Mouse (Mus musculus): ENCODE measurements around the gene Cant1.
"Not testable (repeated sequence)": the region's sequence is repeated elsewhere in the genome, so short reads cannot be mapped to it uniquely, and the experiment has no call there.

Gene Cant1

DNA sequence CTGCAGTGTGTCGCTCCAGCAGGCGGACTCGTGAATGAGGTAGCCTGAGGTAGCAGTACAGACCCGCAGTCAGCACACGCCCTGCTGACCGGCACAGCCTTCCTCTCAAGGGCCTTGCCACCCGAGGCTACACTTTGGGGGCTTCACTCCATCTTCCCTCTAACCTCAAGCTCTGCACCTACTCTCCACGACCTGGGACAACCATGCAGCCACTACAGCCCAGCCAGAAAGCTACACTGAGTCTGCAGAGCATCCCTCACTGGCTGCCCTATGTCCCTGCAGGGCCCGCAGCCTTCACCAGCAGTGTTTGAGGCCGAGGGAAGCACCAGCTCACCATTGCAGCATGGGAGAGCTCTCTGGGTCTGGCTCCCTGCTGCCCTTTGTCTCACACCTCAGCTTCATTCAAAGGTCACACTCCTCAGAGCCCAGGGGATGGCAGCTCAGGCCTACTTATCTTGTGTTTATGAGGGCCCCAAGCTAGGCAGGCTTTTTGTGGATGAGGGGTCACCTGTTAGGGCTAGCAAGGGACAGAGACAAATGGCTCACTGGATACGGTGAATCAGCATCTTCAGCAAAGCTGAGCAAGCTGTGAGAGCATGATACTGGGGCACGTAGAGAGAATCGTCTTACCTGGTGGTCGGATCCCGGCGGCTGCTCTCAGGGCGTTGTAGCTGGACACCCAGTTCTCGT is 10.7 kb downstream of the Cant1 start:
- no peak for DNase-seq (ENCODE audit: low read depth, low spot score)

DNA sequence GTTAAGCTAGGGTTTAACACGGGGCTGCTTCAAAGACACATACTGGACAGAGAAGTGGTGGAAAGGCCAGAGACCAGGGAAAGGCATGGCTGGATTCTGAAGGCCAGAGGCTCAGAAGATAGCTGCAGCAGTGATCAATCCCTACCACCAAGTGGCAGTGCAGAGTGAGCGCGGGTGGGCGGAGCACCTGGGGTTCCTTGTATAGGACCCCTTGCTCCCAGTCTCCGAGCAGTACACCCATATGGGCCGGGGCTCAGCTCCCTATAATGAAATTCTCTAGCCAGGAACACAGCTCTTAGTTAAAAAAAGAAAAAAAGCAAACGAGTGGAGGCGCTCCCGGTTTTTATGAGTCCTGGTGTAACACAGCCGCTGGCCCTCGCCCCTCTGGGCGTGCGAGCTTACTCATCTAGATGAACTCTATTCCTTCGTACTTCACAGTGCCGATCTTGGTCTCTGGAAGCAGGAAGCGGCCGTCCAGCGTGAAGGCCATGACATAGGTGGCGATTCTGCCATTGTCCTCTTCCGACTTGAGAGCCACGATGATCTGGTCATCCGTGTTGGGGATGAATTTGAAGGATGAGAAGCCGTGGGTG is 11.5 kb downstream of the Cant1 start:
- DNase-seq (ENCODE audit: low read depth, low spot score), result peak; percentile 53

DNA sequence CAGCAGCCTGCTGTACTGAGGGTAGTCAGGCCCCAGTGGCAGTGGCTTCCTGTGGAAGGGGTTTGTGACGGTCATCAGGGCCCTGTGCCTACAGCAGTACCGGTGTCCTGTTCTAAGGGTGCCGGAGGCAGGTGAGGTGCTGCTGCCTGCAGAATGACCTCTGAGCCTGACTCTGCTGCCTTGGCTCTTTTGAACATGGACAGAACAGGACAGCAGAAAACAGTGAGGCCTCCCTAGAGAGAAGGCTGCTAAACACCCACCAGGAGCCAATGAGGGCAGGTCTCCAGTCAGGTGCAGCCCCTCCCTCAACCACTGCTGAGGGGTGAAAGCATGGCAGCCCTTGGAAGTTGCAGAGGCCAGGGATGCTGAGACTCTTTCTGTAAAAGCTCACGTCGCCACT is 12.4 kb downstream of the Cant1 start:
- DNase-seq (ENCODE audit: low read depth, low spot score), result no peak

DNA sequence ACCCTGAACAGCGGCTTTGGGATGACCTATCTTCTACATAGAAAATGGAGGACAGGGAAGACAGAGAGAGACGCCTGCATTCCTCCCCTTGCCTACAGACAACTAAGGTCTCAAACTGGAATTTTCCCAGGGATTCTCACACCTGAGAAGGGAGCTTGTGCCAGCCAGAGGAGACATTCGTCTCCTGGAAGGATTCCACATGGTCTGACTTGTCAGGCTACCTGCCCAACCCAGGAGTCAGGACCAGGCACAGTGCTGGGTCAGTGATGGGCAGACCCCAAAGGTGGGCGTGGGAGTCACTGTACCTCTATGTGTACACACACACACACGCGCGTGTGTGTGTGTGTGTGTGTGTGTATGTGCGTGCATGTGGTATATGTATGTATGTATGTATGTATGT is 13.6 kb downstream of the Cant1 start:
- DNase-seq (ENCODE audit: low read depth, low spot score), result no peak

DNA sequence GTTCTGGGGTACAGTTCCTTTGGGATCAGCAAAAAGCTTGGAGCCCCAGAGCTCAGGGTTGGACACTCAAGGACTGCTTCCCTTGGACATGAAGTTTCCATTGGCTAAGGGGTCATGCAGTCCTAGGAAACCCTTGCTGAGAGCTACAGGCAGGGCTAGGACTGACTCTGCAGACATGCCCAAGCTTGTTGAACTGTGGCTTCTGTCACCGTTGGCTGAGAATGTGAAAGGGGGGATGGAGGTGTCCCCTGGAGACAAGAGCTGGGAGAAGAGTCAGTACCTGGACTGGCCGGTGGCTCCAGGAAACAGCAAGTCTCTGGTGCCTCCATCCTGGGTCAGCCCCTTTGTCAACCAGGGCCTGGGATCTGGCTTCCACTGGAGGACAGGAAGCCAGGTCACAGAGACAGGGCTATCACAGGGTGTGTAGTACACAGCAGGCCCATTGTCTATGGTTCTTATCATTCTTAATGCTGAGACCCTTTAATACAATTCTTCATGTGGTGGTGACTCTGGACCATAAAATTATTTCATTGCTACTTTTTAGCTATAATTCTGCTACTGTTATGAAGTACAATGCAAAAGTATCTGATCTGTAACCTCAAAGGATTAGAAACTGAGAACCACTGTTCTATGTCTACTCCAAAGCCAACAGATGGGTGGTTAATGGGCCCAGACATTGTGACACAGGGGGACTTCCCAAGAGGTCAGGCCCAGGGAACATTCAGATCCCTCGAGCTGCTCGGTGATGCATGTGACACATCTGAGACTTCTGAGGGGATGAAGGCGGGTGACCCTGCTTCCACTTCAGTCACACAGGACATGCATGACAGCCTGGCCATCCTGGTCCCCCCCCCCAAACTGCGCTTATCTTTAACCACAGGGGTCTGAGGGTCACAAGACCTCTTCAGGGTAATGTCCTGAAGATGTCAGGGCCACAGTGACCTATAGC is 14.7 kb downstream of the Cant1 start:
- DNase-seq (ENCODE audit: low read depth, low spot score), result no peak

DNA sequence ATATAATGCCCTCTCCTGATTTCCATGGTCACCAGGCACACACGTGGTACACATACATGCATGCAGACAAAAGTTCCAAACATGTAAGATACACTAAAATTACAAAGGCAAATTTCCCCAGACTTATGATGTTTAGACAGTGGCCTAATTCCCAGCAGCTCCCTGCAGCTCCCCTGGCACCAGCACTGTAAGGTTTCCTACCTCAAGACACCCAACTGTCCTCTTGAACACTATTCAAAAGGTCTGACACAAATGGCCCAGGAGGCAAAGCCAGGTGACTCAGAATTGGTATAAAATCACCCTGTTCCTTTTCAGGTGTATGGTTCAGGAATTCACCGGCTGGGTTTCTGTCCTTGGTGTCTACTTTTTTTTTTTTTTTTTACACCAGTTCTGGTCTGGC is 15.7 kb downstream of the Cant1 start:
- DNase-seq (ENCODE audit: low read depth, low spot score), result no peak

DNA sequence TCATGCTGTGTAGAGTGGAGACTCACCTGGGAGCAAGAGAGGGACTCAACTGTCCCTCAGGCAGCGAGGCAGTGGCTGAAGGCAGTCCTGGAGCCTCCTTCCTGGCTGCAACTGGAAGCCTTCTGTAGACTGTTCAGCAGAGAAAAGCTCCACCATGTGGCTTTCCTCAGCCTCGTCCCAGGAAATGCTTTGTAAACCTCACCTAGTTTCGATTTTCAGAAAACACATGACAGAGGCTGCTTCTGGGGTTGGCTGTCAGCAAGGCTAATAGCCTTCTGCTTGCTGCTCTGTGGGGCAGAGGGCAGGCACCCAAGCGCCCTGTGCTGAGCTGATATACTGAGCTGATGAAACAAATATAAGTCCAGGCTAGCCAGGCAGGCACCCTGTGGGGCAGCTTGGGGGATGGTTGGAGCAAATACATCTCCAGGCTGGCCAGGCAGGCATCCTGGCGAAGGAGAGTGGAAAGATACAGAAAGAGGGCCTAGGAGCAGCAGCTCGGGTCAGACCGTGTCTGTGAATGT is 17.1 kb downstream of the Cant1 start, which contains the start of gene Lgals3bp:
Gene Lgals3bp, minus strand, starts transcription at position 333 of the 521 bp plus-strand sequence.
- no peak for DNase-seq (ENCODE audit: low read depth, low spot score)

DNA sequence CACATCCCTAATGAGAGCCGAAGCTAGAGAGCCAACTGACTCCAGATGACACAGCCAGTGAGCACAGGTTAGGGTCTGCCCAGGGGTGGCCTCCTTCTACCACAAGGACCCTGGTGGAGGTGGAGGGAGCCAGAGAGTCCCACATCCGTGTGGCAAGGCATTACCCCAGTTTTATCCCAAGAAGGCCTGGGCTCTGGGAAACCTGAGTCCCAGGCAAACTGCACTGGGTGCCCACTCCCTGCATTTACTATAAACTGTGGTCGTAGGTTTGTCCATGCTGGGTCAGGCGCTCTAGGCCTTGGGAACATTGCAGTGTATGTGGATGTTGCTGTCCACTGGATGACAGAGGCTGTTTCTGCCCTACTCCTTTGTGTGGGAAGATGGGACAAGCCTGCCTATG is 17.7 kb downstream of the Cant1 start:
- no peak for DNase-seq (ENCODE audit: low read depth, low spot score)

DNA sequence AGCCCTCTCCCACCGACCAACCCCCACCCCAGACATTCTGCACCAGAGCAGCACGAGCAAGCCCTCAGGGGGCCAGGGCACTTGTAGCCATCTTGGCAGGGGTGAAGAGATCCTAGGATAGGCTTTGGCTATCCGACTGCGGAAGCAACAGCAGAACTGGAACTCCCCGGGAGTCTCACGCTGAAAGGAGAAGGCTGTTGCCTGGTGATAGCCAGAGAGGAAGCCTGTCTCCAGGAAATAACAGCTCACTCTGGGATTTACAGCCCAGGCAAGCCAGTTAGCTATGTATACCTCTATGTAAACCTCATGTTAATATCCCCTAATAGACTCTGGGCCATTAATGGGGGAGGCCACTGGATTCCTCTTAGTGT is 18.3 kb downstream of the Cant1 start:
- no peak for DNase-seq (ENCODE audit: low read depth, low spot score)

DNA sequence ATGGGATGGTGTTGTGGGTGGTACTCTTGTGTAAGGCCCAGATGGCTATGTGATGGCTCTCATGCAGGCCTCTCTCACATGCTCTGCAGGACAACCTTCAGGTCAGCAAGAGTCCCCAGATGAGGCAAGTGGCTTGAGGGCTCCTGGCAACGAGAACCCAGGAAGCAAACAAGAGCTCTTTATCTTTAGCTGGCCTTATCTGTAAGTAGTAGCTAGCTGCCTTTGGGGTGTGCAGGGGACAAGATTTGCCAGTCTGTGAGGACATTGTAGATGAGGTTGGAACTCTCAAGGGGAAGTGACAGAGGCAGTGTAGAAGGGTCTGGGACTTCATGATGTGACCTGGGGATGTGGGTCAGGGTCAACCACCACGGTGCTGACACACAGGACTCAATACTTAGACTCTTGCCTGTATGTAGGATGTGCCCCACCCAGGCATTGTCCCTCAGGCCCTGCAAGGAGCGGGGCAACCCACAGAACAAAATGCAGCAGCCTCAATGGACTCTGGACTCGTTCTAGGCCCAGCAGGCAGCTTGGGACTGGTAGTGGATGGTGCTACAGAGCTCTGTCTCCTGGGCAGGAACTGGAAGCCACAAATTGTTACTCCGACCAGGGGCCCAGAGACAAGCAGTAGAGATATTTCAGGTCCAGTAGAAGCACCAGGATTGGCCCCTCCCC is 18.9 kb downstream of the Cant1 start:
- no peak for DNase-seq (ENCODE audit: low read depth, low spot score)

DNA sequence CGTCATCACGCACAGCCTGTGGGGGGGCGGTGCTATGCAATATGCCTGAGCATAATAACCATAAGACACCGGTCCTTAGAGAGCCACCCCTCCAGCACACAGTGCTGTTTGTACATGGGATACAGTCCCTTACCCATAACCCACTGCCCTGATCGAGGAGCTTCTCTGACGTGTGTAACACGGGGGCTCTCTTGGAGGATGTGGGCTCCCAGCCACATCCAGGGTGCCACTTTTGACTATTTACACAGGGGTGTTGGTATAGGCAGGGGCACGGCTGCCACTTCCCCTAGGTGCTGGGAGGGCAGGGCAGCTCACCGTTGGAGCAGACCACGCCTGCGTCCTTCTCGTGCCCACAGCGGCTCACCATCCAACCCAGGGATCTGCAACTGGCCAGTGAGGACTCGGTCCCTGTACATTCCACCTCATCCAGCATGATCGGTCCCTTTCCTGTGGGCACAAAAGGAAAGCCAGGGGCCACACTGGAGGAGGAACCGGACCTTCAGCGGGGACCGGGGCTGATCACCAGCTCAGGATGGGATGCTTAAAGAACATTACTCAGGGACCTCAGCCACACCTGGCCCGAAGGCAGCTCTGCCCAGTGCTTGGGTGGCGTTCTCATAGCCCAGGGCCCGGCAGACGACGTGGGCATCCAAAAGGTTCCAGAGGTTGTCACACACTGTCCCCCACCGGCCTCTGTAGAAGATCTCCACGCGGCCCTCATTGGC is 20.9 kb downstream of the Cant1 start:
- DNase-seq (ENCODE audit: low read depth, low spot score), result no peak

DNA sequence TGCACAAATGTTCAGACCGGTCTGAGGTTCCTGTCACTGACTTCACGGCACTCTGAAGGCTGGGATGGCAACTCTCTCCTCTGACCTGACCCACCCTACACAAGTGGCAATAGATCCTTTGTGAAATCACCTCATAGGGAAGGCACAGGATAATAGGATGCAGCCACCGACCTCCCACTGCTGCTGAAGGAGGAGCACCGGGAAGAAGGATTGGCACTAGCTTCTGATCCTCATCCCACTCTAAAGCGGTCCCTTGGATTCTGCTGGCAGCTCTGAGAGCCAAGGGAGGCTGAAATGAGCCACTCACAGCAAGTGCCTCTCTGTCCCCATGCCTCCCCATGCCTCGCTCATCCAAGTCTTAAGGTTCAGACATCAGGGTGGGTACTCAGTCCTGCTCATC is 24.3 kb downstream of the Cant1 start:
- no peak for DNase-seq (ENCODE audit: low read depth, low spot score)

DNA sequence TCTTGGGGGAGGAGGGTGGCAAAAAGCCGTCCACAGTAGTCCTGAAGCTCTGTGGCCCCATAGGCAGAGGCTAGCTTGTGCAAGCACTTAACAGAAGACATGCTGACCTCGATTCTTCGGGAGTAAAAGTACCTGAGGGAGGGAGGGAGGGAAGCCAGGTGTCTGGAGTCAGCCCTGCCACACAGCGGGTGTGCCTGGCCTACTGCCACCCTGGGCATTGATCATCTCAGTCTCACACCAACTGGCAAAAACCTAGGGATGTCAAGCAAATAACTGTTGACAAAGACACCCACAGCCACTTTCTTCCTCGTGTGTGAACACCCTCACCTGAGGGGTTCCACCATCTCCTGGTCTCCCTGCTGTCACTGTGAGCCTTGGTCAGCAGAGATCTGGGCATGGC is 24.9 kb downstream of the Cant1 start:
- DNase-seq (ENCODE audit: low read depth, low spot score), result no peak

DNA sequence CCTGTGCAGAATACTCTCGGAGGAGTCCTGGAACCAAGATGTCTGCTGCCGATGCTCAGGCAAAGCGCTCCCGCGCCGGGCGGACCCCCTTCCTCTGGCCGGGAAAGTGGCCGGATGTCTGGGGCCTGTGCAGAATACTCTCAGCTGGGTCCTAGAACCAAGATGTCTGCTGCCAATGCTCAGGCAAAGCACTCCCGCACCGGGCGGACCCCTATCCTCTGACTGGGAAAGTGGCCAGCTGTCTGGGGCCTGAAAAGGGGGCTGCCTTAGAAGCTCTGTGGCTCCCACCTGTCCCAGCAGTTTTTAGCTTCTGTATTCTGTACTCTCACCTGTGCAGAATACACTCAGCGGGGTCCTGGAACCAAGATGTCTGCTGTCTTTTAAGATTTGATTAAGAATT is 31.1 kb downstream of the Cant1 start:
- not testable (repeated sequence) for DNase-seq (ENCODE audit: low read depth, low spot score)

DNA sequence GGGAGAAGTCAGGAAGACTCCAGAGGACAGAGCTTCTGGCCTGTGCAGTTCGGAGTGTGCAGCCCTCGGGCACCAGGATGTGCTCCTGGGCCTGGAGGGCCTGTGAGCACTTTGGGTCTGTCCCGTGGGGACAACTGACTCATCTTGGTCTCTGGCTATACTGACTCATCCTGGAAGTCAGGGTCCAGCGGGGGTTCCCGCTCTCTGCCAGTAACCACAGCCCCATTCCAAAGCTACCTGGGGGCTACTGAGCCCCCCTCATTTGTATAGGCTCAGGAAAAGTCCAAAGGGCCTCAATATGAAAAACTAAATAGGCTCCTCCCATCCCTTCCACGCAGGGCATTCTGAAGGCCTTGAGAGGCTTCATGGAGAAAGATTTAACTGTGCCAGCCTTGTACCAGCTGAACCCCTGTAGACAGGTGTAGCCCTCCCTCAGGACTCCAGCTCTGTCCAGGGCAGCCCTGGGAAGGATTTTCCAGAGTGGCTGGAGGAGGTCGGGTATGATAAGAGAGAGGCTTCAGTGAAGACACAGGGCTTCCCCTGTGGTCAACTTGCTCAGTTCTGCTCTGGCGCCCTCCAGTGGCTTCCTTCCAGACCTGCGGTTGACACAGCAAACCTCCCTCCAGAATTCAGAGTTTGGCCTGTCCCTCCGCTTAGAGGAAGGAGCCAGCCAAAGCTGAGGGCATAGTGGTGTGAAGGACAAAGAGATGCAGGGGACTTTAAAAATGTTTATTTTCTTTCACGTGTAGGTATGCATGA is 39.5 kb downstream of the Cant1 start:
- peak; percentile 79 for DNase-seq (ENCODE audit: low read depth, low spot score)

DNA sequence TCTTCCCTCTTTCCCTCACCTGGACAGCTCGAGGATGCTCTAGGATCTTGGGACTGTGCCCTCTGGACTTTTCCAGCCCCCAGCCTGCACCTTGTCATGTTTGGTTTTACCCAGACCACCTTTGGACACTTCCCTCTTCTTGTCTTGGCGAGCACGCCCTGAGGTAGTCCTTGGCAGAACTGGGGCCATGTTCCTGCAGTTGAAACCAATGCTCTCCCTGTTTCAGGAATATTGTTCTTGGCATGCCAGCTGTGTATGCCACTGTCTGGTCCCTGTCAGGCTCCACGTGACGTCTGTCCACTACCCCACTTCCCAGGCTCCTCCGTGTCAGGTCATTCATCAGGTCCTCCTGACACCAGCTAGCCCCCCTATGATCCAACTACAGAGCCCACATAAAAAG is 40.2 kb downstream of the Cant1 start:
- DNase-seq (ENCODE audit: low read depth, low spot score), result no peak

DNA sequence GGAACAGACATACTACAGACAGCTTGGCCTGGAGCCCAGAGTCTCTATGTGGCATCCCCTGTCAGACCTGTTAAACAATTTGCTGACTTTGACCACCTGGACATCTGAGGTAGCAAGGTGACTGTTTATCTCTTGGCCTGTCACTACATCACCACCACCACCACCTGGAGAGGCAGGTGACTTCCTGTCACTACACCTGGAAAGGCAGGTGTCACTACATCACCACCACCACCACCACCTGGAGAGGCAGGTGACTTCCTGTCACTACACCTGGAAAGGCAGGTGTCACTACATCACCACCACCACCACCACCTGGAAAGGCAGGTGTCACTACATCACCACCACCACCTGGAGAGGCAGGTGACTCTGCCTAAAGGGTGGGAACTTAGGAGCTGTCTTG is 42.6 kb downstream of the Cant1 start:
- DNase-seq (ENCODE audit: low read depth, low spot score), result not testable (repeated sequence)

DNA sequence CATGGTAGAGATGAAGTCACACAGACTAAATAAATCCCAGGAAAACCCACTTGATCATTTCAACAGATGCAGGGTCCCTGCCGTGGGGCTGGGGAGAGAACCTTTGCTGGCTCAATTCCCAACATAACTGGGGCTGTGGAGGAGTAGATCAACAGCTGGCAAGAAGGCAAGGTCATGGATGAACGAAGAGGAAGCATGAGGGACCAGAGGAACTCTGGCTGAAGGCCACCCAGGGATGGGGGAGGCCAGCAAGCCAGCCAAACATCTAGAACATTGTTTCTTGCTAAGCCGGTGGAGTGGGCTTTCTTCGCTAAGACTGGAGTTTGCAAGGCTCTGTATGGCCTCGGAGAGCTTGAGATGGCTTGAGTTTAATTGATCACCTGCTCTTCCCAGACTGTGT is 43.0 kb downstream of the Cant1 start:
- DNase-seq (ENCODE audit: low read depth, low spot score), result no peak

DNA sequence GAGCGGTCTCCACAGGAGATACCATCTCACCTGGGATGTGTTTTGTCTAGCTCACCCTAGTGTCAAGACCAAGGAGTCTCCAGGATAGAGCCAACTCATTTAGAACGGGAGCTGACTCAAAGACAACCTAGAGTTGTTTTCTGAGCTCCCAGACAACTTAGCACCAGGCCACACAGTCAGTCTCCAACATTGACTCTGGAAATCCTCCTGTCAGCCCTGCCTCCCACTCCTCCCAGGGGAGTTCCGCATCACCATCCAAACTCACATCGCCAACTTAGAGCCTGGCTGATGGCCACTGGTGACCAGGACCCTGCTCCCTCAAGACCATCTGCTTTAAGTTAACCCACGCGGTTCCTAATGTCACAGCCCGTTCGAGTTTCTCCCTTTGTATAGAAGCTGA is 43.4 kb downstream of the Cant1 start:
- no peak for DNase-seq (ENCODE audit: low read depth, low spot score)

DNA sequence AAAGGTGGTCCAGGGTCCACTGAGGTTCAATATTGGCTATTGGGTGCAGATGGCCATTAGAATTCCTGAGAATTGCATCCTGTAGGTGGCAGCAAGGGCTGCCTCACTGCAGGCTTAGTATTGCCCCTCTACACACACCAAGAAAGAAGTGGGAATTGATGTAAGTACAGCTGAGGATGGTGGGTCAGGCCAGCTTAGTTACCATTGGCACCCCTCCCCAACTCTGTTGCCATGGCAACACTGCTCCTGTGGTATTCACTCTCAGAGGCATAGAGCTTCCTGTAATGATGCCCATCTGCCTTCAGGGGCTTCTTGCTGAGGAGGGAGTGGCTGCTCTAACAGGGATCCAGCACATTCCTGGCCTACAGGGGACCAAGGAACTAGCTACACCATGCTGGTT is 43.9 kb downstream of the Cant1 start:
- peak; percentile 67 for DNase-seq (ENCODE audit: low read depth, low spot score)

Data from R1 (cell line).